Mouse (Mus musculus) erythroblast, adult 5-6 weeks (primary cell): ENCODE data around the gene Lrtm2. TPM values are rescaled to one million over a fixed set of nuclear protein-coding genes. Genes with fewer than 3 reads are reported as not detected.

ENCODE experiments used
- ATAC-seq: replicated peaks from 2 replicates; pipeline ENCODE4 v1.8.0; 2016; ENCODE audit warnings: moderate number of reproducible peaks, mild to moderate bottlenecking, moderate TSS enrichment, inconsistent platforms; ENCODE audit not compliant: poor library complexity, low FRiP score, severe bottlenecking
- total RNA-seq, 2 experiments: library from RNA; stranded (forward) in 1 of 2; stranded (reverse) in 1 of 2; fragments of 150-400 nt in 1 of 2; fragments of 200-764, 138-1000 nt in 1 of 2; gene quantifications; 2 replicates each; pipeline versions ENCODE4 v1.2.3 to v1.2.4; 2015 to 2017; ENCODE audit warnings: low replicate concordance in 2 of 2

Lrtm2 gene
- total RNA-seq, 2 experiments from 2014 or later: not detected

- ATAC-seq: no peak
These were observed 7.8 kb upstream of the Lrtm2 start for GRCm38 (mm10) chr6:119338121-119338912.

GRCm38 (mm10) chr6:119337287-119337686 is 6.7 kb upstream of the Lrtm2 start:
- no peak for ATAC-seq

- ATAC-seq: no peak
These were observed 5.6 kb upstream of the Lrtm2 start for GRCm38 (mm10) chr6:119336124-119336523.

GRCm38 (mm10) chr6:119333831-119334230 is 3.3 kb upstream of the Lrtm2 start:
- no peak for ATAC-seq

GRCm38 (mm10) chr6:119333202-119333601 is 2.6 kb upstream of the Lrtm2 start:
- ATAC-seq: no peak

- no peak for ATAC-seq
These were observed 1.5 kb upstream of the Lrtm2 start for GRCm38 (mm10) chr6:119332111-119332510.

GRCm38 (mm10) chr6:119329936-119330335 is 630 bp downstream of the Lrtm2 start:
- no peak for ATAC-seq

GRCm38 (mm10) chr6:119329215-119329714 is 1.3 kb downstream of the Lrtm2 start:
- ATAC-seq: no peak

- no peak for ATAC-seq
These were observed 1.9 kb downstream of the Lrtm2 start for GRCm38 (mm10) chr6:119328521-119329115.

- no peak for ATAC-seq
These were observed 4.0 kb downstream of the Lrtm2 start for GRCm38 (mm10) chr6:119326541-119326940.

- ATAC-seq: no peak
These were observed 4.6 kb downstream of the Lrtm2 start for GRCm38 (mm10) chr6:119325978-119326377.

GRCm38 (mm10) chr6:119324776-119325175 is 5.8 kb downstream of the Lrtm2 start:
- ATAC-seq: no peak

- ATAC-seq: no peak
These were observed 8.8 kb downstream of the Lrtm2 start for GRCm38 (mm10) chr6:119321752-119322151.

- no peak for ATAC-seq
These were observed 10.1 kb downstream of the Lrtm2 start for GRCm38 (mm10) chr6:119320481-119320880.

GRCm38 (mm10) chr6:119319358-119319757 is 11.2 kb downstream of the Lrtm2 start:
- ATAC-seq: no peak

- no peak for ATAC-seq
These were observed 11.8 kb downstream of the Lrtm2 start for GRCm38 (mm10) chr6:119318732-119319131.

GRCm38 (mm10) chr6:119314751-119315476 is 15.7 kb downstream of the Lrtm2 start:
- ATAC-seq: no peak

- no peak for ATAC-seq
These were observed 16.8 kb downstream of the Lrtm2 start for GRCm38 (mm10) chr6:119313588-119314375.

- ATAC-seq: no peak
These were observed 17.5 kb downstream of the Lrtm2 start for GRCm38 (mm10) chr6:119313096-119313495.

- ATAC-seq: no peak
These were observed 18.2 kb downstream of the Lrtm2 start for GRCm38 (mm10) chr6:119312381-119312780.
